ENCODE assay signal across 21 mouse cellular contexts in the genomic region with DNA sequence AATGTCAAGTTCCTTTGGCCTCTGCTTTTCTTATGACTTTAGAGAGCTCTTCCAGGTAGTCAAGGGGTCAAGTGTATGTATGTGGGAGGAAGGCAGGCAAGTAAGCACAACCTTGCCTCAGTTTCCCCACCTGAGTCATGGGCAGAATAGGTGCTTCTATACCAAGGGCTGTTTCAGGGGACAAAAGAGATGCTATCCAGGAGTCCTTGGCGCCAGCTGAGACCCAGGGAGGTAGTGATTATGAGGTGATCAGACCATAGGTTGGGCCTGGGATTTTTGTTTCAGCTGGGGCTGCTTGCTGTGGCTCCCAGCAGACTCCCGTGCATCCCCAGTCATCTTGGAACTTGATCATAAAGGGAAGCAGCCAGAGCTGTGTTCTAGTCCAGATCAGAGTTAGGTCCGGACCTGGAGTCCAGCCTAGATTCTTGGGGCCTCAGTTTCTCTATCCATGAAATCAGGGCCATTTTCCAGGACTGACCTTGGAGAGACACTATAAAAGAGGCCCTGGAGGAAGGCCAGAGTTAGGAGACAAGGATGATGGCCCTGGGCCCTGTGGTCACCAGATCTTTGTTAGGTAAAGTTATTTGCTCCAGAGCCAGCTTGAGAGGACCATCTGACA. TPM values are rescaled to one million over a fixed set of nuclear protein-coding genes. Genes with fewer than 3 reads are reported as not detected.
A peak's percentile ranks its signal among the peaks of the same experiment; 100 is the strongest.
DNase-seq lines count a peak whose midpoint lies in the region; ATAC-seq lines count a peak whose summit lies in the region.
"Had no signal": no experiment of that assay in that cellular context is flagged by ENCODE, and none has a peak within 500 bp of the region (broad histone marks: within the 10 kb centered on the region; RNA-seq: fewer than 3 reads in every experiment).

No protein-coding gene starts in this region.

- H3K27me3 ChIP-seq in heart, embryonic 10.5 days (ENCODE audit: insufficient read depth, poor library complexity, severe bottlenecking), result no peaks in the 10 kb centered on the region
- no peaks in the 10 kb centered on the region for H3K27me3 ChIP-seq in heart, embryonic 14.5 days (ENCODE audit: control insufficient read depth, insufficient read depth, low read length)
- no peaks in the 10 kb centered on the region for H3K27me3 ChIP-seq in lung, embryonic 15.5 days
- H3K27me3 ChIP-seq: embryonic facial prominence, embryonic 12.5 days; forebrain, embryonic 15.5 days had no signal

- H3K36me3 ChIP-seq in heart, embryonic 10.5 days, result peaks cover 23% of the 10 kb centered on the region
- H3K36me3 ChIP-seq in heart, embryonic 14.5 days (ENCODE audit: control insufficient read depth, insufficient read depth, low read length), result peaks cover 19% of the 10 kb centered on the region
- peaks cover 11% of the 10 kb centered on the region for H3K36me3 ChIP-seq in lung, embryonic 15.5 days
- H3K36me3 ChIP-seq: forebrain, embryonic 15.5 days; G1E; hindbrain, embryonic 13.5 days had no signal

- no peaks in the 10 kb centered on the region for H3K9me3 ChIP-seq in heart, embryonic 10.5 days
- H3K9me3 ChIP-seq in heart, embryonic 14.5 days (ENCODE audit: control insufficient read depth, low read length), result no peaks in the 10 kb centered on the region
- H3K9me3 ChIP-seq in lung, embryonic 15.5 days, result no peaks in the 10 kb centered on the region
- H3K9me3 ChIP-seq: embryonic facial prominence, embryonic 12.5 days; forebrain, embryonic 15.5 days; G1E; hindbrain, embryonic 13.5 days had no signal

- H3K27ac ChIP-seq in heart, embryonic 10.5 days, result peak overlapping the region; percentile 88; the same call in 1 of the 2 replicates
- H3K27ac ChIP-seq in heart, embryonic 14.5 days (replicated peaks in 1 of 2; ENCODE audit: control insufficient read depth in 1 of 2, insufficient read depth in 1 of 2, low read depth in 2 of 2, low read length in 2 of 2), result peak overlapping the region; percentile 91 to 99
- peak overlapping the region; percentile 85; the same call in 1 of the 2 replicates for H3K27ac ChIP-seq in lung, embryonic 15.5 days
- H3K27ac ChIP-seq: embryonic facial prominence, embryonic 12.5 days; forebrain, embryonic 15.5 days; hindbrain, embryonic 13.5 days; hindbrain, postnatal 0 days had no signal

- WGBS in heart, embryonic 10.5 days, result 90% methylated on average over 3 of the region's 3 CpGs
- 93% methylated on average over 3 of the region's 3 CpGs for WGBS in heart, embryonic 14.5 days
- WGBS in lung, embryonic 15.5 days, result 87% methylated on average over 3 of the region's 3 CpGs

- no peak for ATAC-seq in heart, embryonic 14.5 days (ENCODE audit: insufficient number of reproducible peaks, insufficient read depth, low FRiP score, low read depth)
- ATAC-seq in lung, embryonic 15.5 days (ENCODE audit: borderline replicate concordance, extremely low read depth, low FRiP score, low TSS enrichment), result no peak
- ATAC-seq: CD4-positive, CD25-positive, alpha-beta regulatory T cell, adult 4 months; forebrain, embryonic 15.5 days; hindbrain, postnatal 0 days had no signal

- H3K9ac ChIP-seq in heart, embryonic 14.5 days (ENCODE audit: low read length), result no peak overlapping the region
- no peak overlapping the region for H3K9ac ChIP-seq in lung, embryonic 15.5 days
- H3K9ac ChIP-seq: embryonic facial prominence, embryonic 12.5 days; forebrain, embryonic 15.5 days; hindbrain, embryonic 13.5 days had no signal

- no peak overlapping the region for H3K4me3 ChIP-seq in heart, embryonic 10.5 days
- no peak overlapping the region for H3K4me3 ChIP-seq in heart, embryonic 14.5 days (ENCODE audit: control insufficient read depth in 1 of 2, insufficient read depth in 1 of 2, low read depth in 1 of 2, low read length in 2 of 2)
- no peak overlapping the region for H3K4me3 ChIP-seq in lung, embryonic 15.5 days
- H3K4me3 ChIP-seq: embryonic facial prominence, embryonic 12.5 days; forebrain, embryonic 15.5 days; hindbrain, embryonic 13.5 days had no signal

- DNase-seq in cerebellum, adult 11-12 months, result peak; percentile 48
- DNase-seq in cerebellum, postnatal 10 days, result no peak
- DNase-seq in heart, embryonic 10.5 days (ENCODE audit: low spot score), result no peak
- no peak for DNase-seq in heart, adult 8-10 months (ENCODE audit: low spot score)
- no peak for DNase-seq in heart, adult 9 months (ENCODE audit: low spot score in 2 of 2)
- no peak for DNase-seq in lung, adult 18-20 months
- DNase-seq: adrenal gland, adult 8-10 months; adrenal gland, postnatal 36 days; B cell, adult 2 months; cerebellum, adult 8-10 months; gastrocnemius, postnatal 36 days; kidney, adult 11 months; kidney, adult 9 months had no signal

- H3K4me1 ChIP-seq in heart, embryonic 10.5 days, result peaks cover 71% of the 10 kb centered on the region
- H3K4me1 ChIP-seq in heart, embryonic 14.5 days (ENCODE audit: control insufficient read depth in 2 of 2, insufficient read depth in 2 of 2, low read length in 2 of 2), result peaks cover 46 to 56% of the 10 kb centered on the region in 2 experiments
- H3K4me1 ChIP-seq in lung, embryonic 15.5 days, result peaks cover 35% of the 10 kb centered on the region

- no peak overlapping the region for H3K4me2 ChIP-seq in heart, embryonic 14.5 days (ENCODE audit: low read length)
- no peak overlapping the region for H3K4me2 ChIP-seq in lung, embryonic 15.5 days
- H3K4me2 ChIP-seq: embryonic facial prominence, embryonic 12.5 days; forebrain, embryonic 15.5 days; hindbrain, embryonic 13.5 days had no signal

RNA-seq across cellular contexts. Expression of gene Jup, which starts 7.0 kb away (rescaled TPM):
- polyA plus RNA-seq in heart, embryonic 10.5 days (2016; fragmentation: Nextera tagmentation; extraction: Ambion mirVana), result 91.3 and 112 TPM in 2 replicates
- 100 to 1,000 TPM; 224 to 279 (median 261) TPM for total RNA-seq in heart, adult 8-10 months (2022)
- 117 and 118 TPM in 2 replicates for polyA plus RNA-seq in heart, embryonic 14.5 days (2014; fragmentation: Nextera tagmentation; extraction: Ambion mirVana)
- 122 and 136 TPM in 2 replicates for polyA plus RNA-seq in lung, embryonic 15.5 days (2015; fragmentation: Nextera tagmentation; extraction: Ambion mirVana)
- polyA plus RNA-seq: G1E had no signal

RNA-seq across cellular contexts. Expression of gene P3h4, which starts 10.1 kb away (rescaled TPM):
- 71.1 and 81.8 TPM in 2 replicates for polyA plus RNA-seq in heart, embryonic 10.5 days (2016; fragmentation: Nextera tagmentation; extraction: Ambion mirVana)
- 10 to 100 TPM; 13.7 to 19.4 (median 16.4) TPM for total RNA-seq in heart, adult 8-10 months (2022)
- 54.7 and 58.1 TPM in 2 replicates for polyA plus RNA-seq in heart, embryonic 14.5 days (2014; fragmentation: Nextera tagmentation; extraction: Ambion mirVana)
- polyA plus RNA-seq in lung, embryonic 15.5 days (2015; fragmentation: Nextera tagmentation; extraction: Ambion mirVana), result 71.5 and 73.4 TPM in 2 replicates
- total RNA-seq: G1E had no signal
- polyA plus RNA-seq: CD4-positive, CD25-positive, alpha-beta regulatory T cell, adult 4 months; G1E had no signal

RNA-seq across cellular contexts. Expression of gene Fkbp10, which starts 10.9 kb away (rescaled TPM):
- polyA plus RNA-seq in heart, embryonic 10.5 days (2016; fragmentation: Nextera tagmentation; extraction: Ambion mirVana), result 107 and 123 TPM in 2 replicates
- 10 to 100 TPM in 1 of 4 experiments, 1 to 10 TPM in 3; 9.0 to 11.1 (median 9.0) TPM for total RNA-seq in heart, adult 8-10 months (2022)
- 94.5 and 95.3 TPM in 2 replicates for polyA plus RNA-seq in heart, embryonic 14.5 days (2014; fragmentation: Nextera tagmentation; extraction: Ambion mirVana)
- polyA plus RNA-seq in lung, embryonic 15.5 days (2015; fragmentation: Nextera tagmentation; extraction: Ambion mirVana), result 142 and 143 TPM in 2 replicates
- polyA plus RNA-seq: CD4-positive, CD25-positive, alpha-beta regulatory T cell, adult 4 months; G1E had no signal

RNA-seq across cellular contexts. Expression of gene Nt5c3b, which starts 37.0 kb away (rescaled TPM):
- 124 and 128 TPM in 2 replicates for polyA plus RNA-seq in heart, embryonic 10.5 days (2016; fragmentation: Nextera tagmentation; extraction: Ambion mirVana)
- 10 to 100 TPM; 18.8 to 28.0 (median 25.2) TPM for total RNA-seq in heart, adult 8-10 months (2022)
- 95.8 and 102 TPM in 2 replicates for polyA plus RNA-seq in heart, embryonic 14.5 days (2014; fragmentation: Nextera tagmentation; extraction: Ambion mirVana)
- polyA plus RNA-seq in lung, embryonic 15.5 days (2015; fragmentation: Nextera tagmentation; extraction: Ambion mirVana), result 129 and 133 TPM in 2 replicates

RNA-seq across cellular contexts. Expression of gene Klhl10, which starts 37.2 kb away (rescaled TPM):
- 0.71 and 0.90 TPM in 2 replicates for polyA plus RNA-seq in heart, embryonic 10.5 days (2016; fragmentation: Nextera tagmentation; extraction: Ambion mirVana)
- total RNA-seq in heart, adult 8-10 months (2022), result under 1 TPM; 0.59 to 0.90 (median 0.77) TPM
- polyA plus RNA-seq in heart, embryonic 14.5 days (2014; fragmentation: Nextera tagmentation; extraction: Ambion mirVana), result 0.36 and 0.44 TPM in 2 replicates
- 0.56 and 0.88 TPM in 2 replicates for polyA plus RNA-seq in lung, embryonic 15.5 days (2015; fragmentation: Nextera tagmentation; extraction: Ambion mirVana)
- polyA plus RNA-seq: G1E had no signal
